Mouse (Mus musculus): ENCODE results near the gene Zfp821. TPM values are rescaled to one million over a fixed set of nuclear protein-coding genes. Genes with fewer than 3 reads are reported as not detected.
"Not testable (repeated sequence)": the region's sequence is repeated elsewhere in the genome, so short reads cannot be mapped to it uniquely, and the experiment has no call there.

Zfp821 gene
- polyA plus RNA-seq, 1 experiment = 13.4 TPM

- no peak for DNase-seq (ENCODE audit: low spot score)
Measured at GRCm38 (mm10) chr8:109712521-109712920, 7.2 kb downstream of the Zfp821 start.

- no peak for DNase-seq (ENCODE audit: low spot score)
Measured at GRCm38 (mm10) chr8:109714961-109715360, 9.6 kb downstream of the Zfp821 start.

- DNase-seq (ENCODE audit: low spot score) = no peak
Measured at GRCm38 (mm10) chr8:109725106-109725505, 19.8 kb downstream of the Zfp821 start.

- DNase-seq (ENCODE audit: low spot score) = no peak
Measured at GRCm38 (mm10) chr8:109731012-109731411, 25.7 kb downstream of the Zfp821 start.

- no peak for DNase-seq (ENCODE audit: low spot score)
Measured at GRCm38 (mm10) chr8:109734018-109734417, 28.7 kb downstream of the Zfp821 start.

- DNase-seq (ENCODE audit: low spot score) = no peak
Measured at GRCm38 (mm10) chr8:109736819-109737218, 31.5 kb downstream of the Zfp821 start.

GRCm38 (mm10) chr8:109737237-109738048 lies 32.1 kb downstream of the Zfp821 start, which contains the start of gene Atxn1l:
TSS of gene Atxn1l (minus strand) at chr8:109737739.
- peak; percentile 83 for DNase-seq (ENCODE audit: low spot score)

GRCm38 (mm10) chr8:109738049-109738380 lies 32.7 kb downstream of the Zfp821 start:
- DNase-seq (ENCODE audit: low spot score) = no peak

- no peak for DNase-seq (ENCODE audit: low spot score)
Measured at GRCm38 (mm10) chr8:109747468-109748199, 42.3 kb downstream of the Zfp821 start.

GRCm38 (mm10) chr8:109750274-109750673 lies 44.9 kb downstream of the Zfp821 start:
- no peak for DNase-seq (ENCODE audit: low spot score)

DNA sequence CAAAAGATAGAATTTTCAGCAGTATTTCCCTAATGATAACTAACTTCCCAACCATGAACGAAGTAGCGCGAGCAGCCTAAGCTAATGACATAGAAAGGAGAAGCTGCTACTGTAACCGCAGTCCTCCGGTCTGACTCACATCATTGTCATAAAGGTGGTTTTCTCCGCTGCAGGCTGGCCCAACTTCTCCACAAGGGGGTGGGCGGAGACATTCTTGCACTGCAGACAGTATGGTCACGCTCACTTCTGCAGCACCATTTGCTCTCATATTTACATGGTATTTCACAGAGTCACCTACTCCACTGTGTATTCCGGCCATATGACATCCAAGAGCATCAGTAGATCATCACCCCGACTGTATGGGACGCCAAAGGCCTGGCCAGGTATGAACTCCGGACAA lies 45.4 kb downstream of the Zfp821 start:
- no peak for DNase-seq (ENCODE audit: low spot score)

- DNase-seq (ENCODE audit: low spot score) = no peak
Measured at GRCm38 (mm10) chr8:109751731-109752485, 46.6 kb downstream of the Zfp821 start.

DNA sequence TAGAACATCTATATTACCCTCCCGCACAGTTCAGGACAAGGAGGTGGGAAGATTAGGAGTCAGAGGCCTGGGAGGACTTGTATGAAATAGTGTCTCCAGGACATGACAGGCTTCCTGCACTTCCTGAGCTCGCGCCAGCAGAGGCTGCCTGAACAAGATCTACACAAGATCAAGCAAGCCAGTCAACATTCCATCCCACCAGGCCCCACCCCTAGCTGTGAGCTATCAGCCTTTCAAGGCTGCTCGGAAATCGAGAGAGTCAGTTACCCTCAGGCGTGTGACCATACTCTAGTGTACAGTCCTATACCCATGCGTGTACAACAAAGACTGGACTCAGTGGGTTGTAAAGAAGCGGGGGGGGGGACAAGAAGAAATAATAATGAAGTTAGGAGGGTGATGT lies 49.4 kb downstream of the Zfp821 start:
- no peak for DNase-seq (ENCODE audit: low spot score)

- not testable (repeated sequence) for DNase-seq (ENCODE audit: low spot score)
Measured at GRCm38 (mm10) chr8:109755554-109755953, 50.2 kb downstream of the Zfp821 start.

DNA sequence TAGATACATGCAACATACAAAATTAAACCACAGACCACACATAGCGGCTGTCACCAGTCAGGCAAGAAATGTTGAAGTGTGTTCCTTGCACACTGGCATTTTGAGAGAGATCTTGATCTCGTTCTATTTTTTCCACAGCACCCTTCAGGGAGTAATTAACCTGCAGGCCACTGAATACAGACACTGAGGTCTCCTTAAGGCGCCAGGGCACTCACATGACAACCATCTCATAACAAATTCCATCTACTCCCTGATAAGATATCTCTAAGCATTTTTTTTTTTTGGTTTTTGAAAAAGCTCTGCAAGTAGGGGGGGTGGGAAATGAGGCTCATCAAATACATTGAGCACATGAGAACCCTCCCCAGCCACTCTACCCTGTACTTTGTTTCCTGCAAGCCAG lies 51.5 kb downstream of the Zfp821 start:
- no peak for DNase-seq (ENCODE audit: low spot score)

GRCm38 (mm10) chr8:109759426-109759825 lies 54.1 kb downstream of the Zfp821 start:
- no peak for DNase-seq (ENCODE audit: low spot score)

- DNase-seq (ENCODE audit: low spot score) = no peak
Measured at GRCm38 (mm10) chr8:109760221-109760620, 54.9 kb downstream of the Zfp821 start.

- DNase-seq (ENCODE audit: low spot score) = no peak
Measured at GRCm38 (mm10) chr8:109764031-109764430, 58.7 kb downstream of the Zfp821 start.

DNA sequence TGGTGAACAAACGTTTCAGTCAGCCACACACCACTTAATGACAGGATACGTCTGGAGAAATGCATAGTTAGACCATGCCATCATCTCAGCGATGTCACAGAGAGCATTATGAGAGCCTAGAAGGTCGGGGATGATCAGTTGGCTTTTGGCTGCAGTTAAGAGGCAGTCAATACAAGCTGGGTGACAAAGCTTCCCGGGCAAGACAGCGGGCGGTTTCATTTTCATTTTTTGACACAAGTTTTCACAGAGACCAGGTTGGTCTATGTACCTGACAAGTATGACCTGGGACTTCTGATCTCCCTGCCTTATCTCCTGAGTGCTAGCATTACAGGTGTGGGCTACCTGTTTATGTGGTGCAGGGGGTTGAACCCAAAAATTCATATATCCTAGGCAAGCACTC lies 60.7 kb downstream of the Zfp821 start:
- DNase-seq (ENCODE audit: low spot score) = no peak

GRCm38 (mm10) chr8:109773154-109773553 lies 67.8 kb downstream of the Zfp821 start:
- DNase-seq (ENCODE audit: low spot score) = no peak
